Mouse (Mus musculus): ENCODE data around the gene Nlgn1.
A peak's percentile ranks its signal among the peaks of the same experiment; 100 is the strongest.

The Nlgn1 gene

DNA sequence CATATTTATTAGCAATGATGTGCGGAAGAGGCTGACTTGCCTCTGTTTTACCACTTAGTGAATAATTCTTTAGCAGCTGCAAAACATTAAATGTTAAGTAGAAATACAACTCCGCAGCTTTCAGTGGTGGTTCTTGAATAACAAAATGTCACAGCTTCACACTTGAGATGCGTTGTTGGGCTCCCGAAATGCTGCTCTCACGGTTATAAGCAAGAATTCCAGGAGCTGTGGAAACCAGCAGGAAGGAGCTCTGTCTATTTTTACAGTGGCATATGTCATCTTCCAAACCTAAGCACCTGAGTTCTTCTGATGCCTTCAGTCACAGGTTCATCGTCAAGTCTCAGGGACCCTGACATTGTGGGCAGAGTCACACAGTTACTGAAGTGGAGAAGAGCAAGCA, 556.8 kb downstream of the Nlgn1 start:
- no peak for DNase-seq

DNA sequence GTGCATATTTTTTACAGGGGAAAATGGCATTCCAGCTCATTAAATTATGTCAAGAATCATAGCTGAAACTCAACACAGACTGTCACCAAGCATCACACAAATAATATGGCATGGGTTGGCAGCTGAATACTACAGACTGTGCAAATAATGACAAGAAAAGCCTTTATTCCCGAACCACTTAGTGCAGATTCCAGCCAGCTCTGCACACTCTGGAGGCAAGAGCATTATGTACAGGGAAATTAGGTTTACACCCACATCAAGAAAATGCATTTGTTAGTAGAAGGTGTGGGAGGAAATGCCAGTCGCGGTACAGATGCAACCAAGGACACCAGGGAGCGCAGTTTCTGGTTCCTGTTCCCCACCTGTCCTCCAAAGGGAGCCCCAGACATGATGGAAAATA, 558.4 kb downstream of the Nlgn1 start:
- no peak for DNase-seq

DNA sequence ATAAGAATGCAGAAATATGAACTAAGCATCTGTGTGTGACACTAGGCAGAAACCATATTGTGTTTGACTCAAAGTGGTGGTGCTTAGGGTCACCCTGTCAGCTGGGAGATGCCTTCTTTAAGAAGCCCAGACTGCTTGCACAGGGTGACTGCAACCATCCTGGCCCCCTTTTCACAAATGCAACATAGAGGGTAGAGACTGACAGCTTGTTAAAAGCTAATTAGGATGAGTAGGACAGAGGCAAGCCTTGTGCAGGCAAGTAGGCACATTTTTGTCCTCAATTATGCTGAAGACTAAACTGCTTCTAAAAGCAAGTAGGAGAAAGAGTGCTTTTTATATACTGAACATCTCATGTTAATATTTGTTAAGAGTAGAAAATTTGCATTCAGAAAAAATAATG, 558.8 kb downstream of the Nlgn1 start:
- no peak for DNase-seq

DNA sequence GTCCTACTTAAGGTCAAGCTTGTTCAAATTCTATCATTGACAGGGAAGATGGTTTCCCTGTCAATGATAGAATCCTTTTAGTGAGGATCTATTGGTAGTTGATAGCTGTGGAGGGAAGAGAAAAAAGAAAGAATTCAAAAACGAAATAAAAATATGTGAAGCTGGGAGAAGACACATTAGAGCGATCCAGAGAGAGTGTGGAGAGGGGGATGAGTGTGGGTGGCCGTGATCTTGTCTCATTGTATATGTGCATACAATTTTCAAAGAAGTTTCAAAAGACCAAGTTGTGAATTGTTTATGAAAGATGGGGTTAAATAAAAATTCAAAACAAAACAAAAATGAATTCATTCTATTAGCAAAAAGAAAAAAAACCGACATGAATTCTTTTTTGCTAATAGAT, 568.6 kb downstream of the Nlgn1 start:
- no peak for DNase-seq

DNA sequence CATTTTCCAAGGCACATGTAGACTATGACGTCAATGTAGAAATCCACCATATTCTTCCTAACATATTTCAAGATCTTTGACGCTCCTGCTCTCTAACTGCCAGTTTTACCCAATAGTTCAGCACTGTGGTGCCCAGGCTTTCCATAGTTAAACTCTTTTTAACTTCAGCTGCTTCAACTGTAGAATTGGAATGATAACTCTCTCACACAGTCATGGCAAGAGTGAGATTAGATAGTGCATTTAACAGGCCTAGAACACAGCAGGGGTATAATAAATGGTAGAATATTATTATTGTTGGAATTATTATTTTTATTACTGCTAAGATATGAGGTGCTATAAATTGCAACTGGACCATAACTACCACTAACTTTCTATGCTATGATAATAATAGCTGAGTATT, 574.4 kb downstream of the Nlgn1 start:
- no peak for DNase-seq

DNA sequence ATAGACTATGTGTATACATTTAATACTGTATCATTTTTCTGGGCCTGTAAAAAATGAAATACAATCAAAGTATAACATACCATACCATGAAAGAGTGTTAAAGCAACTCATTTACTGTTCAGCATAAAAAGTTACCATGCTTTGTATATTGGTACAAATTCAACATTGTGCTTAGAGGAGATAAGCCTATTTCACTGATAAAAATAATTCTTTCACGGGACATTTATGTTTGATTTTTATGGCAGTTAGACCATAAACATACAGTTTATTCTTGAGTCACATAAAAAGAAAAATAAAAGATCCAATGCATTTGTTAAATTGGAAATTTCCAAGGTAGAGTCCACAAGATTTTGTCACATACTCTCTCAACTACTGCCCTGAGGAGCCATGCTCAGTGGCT, 608.1 kb downstream of the Nlgn1 start:
- DNase-seq = no peak

DNA sequence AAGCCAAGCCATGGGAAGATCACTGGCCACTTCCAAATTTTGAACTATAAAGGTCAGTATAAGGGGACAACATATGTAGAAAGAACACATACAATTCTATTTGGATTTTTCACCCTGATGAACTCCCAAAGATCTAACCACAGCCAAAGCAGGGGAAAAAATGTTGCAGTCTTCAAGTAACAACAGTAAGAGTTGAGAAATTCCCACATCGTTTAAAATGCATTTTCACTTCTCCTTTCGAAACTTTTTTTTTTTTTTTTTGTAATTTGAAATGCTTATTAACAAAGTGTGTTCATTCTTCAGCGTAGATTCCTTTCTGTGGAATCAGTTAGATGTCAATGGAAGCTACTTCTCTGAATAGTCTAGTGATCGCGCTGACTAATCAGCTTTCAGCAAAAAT, 610.8 kb downstream of the Nlgn1 start:
- DNase-seq = no peak

DNA sequence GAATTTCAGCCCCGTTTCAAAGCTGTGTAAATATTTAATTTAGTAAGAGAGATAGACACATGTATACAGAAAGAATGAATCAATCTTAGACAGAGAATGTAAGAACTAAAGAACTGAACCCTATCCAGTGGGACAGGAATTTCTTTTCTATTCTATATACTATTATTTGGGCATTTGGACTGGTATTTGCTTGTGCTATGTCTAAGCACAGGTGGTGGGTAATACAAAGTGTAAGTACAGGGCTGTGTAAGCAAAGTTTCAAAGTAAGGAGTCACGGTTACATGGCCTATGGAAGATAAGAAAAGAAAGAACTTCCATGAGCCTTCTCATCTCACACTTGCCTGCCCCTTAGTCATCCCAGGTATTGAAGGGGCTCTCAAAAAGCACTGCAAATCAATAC, 624.9 kb downstream of the Nlgn1 start:
- no peak for DNase-seq

DNA sequence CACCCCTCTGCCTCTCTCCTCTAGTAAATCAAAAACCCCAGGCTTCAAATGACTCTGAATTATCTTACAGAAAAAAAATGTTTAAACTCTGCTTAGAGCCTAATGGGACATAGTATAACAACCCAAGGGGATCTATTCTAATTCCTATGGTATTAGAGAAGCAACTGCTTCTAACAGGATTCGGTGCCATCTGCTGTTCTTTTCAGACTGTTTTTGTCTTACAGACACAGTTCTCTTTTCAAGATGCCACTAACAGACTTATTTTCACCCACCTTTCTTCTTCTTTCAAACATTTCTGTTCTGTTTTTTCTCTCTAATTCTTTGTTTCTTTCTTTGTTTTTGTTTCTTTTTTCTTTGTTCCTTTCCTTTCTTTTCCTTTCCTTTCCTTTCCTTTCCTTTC, 635.0 kb downstream of the Nlgn1 start:
- no peak for DNase-seq

DNA sequence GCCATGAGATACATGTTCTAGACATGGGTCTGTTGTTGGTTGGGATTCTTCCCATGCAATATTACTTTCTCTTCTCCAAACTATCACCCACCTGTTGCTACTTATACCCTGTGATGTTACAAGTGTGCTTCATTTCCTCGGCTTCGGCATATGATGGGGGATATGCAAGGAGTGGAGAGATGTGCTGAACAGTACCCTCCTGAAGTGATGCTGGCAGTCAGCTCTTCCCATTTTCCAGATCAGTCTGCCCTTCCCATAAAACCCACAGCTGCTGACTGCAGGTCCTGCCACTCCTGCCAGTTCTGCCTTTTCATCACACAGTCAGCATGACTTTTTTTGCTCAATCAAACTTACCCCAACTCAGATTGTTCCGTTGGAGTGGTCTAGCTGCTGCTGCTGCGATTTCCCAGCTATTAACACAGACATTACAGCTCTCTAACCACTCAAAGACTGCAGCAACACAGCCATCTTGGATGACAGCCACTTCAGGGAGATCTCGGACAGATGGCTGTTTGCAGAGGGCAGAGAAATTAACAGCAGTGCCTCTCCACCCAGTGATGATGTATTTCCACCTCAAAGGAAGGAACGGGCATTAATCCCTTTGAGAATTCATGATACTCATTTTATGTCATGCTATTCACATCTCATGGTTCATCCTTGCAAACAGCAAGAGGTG, 643.3 kb downstream of the Nlgn1 start:
- DNase-seq = peak; percentile 72

DNA sequence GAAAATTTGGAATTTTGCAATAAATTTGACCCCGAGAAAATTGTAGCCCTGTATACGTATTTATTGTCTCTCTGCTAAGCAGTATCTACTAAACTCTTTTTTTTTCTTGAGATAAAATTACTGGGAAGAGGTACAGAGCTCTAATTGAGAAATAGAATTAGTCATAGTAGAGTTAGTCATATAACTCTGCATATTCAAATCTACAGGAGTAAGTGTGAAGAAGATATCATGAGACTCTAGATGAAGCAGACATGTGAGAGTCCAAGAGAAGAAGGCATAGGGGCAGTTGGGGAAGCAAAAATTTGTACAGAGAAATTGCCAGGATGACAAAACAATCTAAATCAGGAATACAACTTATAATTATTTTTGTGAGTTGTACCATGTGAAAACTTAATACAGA, 648.6 kb downstream of the Nlgn1 start:
- no peak for DNase-seq

DNA sequence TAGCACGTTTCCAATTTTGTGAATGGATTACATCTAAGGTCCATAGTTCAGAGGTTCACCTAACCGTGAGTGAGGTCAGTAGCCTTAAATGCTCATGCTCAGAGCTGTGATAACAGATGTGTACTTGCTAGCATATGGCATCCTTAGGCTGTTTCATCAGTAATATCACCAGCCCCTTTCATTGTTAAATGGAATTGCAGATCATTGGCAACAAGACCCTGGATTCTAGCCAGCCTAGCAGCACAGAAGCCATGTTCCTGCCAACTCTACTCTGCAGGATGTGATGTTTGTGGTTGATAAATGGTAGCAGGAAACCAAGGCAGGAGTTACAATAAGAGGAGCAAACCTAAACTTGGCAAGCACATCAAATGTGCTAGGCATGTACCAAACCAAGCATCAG, 652.9 kb downstream of the Nlgn1 start:
- DNase-seq = peak; percentile 34

DNA sequence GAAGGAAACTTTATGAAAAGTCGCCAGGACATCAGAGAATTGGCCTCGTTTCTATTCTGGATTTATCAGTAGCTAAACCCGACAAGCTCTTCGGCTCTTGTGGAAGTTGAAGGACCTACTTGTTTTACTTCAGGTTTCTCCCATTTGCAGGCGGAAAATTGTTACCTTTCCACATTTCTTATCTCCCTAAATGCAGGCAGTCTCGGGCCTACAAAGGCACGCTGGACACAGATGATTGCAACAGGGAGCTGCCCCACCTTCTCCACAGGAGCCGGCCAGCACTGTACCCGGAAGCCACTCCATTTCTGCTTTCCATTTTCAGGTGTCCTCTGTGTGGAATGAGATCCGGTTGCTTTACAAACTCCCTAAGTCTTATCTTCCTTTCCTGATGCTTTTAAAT, 656.4 kb downstream of the Nlgn1 start:
- DNase-seq = no peak

DNA sequence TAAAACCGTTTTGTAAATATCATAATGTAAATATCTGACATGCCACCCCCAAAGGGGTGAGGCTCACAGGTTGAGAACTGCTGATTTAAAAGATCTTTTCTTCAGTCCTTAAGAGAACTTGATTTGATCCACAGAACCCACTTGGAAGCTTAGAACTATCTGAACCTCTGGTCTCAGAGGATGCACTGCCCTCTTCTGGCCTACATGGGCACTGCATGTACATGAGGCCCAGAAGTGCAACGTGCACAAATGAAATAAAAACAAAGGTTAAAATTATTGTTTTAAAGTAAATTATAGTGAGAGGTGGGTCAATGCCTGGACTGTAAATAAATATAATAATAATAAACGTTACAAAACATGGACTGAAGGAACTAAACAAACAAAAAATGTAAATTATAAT, 657.2 kb downstream of the Nlgn1 start:
- no peak for DNase-seq

DNA sequence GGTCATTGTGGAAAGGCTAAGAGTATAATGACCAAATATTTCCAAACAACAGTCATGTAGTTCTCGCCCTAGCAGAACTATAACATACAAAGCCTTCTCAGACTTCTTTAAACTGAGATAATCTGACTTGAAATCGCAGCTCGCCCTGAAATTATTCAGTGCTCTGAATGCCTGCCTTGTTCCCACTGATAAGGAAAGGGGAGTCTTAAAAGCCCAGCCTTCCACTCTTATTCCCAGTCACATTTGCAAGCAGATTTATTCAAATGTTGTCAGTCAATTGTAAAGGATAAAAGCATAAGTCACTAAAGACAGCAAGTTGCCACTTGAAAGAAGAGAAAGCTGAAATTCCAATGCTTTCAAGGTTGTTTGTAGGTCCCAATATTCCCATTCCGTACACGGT, 658.9 kb downstream of the Nlgn1 start:
- no peak for DNase-seq

DNA sequence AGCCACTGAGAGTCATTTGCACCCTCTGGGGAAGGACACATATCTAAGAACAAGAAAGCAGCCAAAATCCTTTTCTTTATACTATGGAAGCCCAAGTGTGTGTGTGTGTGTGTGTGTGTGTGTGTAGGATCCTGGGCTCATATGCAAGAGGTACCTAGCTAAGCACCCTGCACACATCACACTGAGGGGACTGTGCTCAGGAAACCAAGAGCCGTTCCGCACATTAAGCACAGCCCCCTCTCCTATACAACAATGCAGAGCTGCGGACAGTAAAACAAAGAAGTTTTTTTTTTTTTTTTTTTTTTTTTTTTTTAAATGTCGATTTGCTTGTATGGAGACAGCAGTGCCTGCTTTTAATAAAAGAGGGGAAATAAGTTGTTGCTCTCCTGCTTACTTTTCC, 659.5 kb downstream of the Nlgn1 start:
- no peak for DNase-seq

DNA sequence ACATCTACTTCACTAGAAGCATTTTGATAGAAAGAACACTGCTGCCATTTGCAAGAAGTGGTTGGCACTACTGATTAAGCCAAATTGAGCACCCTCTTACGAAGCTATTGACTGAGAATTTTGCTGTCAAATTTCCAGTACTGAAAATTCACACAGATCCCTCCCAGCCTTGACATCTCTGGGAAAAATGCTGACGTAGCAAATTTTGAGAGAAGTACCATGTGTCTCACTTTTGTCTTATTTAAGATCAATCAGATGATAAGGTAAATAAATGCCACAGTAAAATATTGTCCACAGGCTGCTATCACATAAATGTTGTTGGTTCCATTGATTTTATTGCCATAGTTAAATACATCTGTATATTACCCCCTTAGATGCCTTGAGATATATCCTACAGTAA, 668.8 kb downstream of the Nlgn1 start:
- DNase-seq = no peak

DNA sequence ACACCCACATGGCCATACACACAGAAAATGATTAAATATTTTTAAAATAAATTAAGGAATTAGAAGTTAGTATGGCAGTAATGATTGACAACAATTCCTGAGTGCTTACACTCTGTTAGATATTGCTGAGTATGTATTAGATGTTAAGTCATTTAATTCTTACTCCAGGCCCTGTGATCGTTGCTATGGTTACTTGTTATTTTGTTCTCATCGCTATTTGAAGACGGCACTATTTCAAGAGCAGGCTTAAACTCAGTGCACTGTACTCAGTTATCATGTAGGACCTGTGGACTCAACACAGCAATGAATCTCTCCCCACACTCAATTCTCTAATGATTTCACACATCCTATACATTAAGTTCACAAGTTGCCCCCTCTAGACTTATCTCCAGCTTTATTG, 672.0 kb downstream of the Nlgn1 start:
- DNase-seq = no peak

DNA sequence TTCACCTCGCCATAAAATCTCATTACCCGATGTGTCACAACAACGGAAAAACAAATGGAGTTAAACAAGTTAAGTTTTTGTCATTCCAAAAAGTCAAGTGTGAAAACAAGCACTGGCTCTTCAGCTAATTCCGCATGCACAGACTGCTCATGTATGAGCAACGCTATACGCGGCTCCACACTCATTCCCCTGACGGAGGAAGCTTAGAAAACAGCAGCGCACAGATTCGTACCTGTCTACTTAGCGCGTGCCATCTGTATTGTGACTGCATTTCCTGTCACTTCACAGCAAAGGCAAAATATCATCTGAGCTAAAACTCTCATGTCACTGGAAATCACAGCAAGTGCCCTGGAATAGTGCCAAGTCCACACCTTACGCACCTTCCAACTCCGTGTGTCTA, 674.3 kb downstream of the Nlgn1 start:
- DNase-seq = peak; percentile 36

DNA sequence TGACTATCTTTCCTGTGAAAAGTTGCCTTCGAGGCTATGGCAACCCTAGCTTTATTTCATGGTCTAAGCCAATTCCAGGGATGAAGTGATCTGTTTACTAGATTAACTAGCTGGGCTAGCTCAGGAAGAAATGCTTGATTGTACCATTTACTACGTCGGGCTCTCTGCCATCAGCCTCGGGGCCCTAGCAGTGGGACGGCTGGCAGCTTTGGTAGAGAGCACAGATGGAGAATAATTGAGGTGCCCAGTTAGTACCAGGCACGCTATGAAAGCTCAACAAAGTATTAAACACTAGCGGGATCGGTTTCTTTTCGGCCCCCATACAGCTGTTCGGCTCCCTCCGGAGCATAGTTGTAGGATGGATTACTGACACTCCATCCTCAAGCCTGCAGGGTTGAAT, 675.2 kb downstream of the Nlgn1 start:
- DNase-seq = peak; percentile 85

DNA sequence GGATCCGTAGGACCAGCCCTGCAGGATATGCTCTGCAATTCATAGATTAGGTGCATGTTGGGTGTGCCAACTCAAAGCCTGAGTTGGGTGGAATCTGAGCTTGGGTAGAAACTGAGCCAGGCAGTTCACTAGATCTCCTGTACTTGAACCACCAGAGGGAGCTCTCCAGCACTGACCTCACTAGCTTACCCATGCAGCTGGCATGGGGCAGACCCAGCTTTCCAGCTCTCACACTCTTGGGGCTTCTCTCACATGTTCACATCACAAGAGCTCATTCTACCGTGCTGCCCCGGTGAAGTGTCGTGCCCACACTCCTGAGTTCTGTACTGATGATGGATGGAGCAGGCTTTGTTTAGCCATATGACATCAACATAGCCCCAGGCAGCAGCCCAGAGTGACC, 679.2 kb downstream of the Nlgn1 start:
- peak; percentile 27 for DNase-seq

DNA sequence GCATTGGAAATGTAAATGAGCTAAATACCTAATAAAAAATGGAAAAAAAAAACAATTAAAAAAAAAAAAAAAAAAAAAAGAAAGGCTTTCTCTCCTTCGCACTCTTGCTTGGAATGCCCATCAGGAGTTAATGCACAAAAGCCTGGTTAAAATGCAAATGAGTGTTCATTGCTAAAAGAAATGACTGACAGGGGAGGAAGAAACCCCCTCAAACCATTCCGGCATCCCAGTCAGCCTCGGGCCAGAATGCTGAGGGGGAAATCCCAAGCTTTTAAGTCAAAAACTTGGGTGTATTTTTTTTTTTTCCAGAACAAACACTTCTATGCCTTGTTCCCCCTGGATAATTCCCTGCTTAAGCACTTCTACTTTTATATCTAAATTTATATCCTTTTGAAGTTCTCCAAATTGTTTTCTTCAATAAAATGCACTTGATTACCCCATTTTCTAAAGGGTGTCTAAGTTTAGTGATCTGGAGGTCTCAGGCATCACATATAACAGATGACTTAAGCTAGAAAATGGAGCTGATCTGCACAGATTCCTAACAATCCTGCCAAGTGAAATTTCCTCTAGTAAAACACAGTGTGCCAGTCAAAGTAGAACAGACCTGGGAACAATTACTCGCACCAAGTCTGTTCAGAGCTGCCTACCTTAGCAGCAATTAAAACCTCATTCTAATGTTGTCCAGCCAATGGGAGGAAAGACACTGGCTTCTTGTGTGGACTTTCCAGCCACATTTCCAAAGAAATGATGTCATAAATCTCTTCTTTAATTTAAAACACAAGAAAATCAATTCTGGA, 686.2 kb downstream of the Nlgn1 start:
- no peak for DNase-seq

DNA sequence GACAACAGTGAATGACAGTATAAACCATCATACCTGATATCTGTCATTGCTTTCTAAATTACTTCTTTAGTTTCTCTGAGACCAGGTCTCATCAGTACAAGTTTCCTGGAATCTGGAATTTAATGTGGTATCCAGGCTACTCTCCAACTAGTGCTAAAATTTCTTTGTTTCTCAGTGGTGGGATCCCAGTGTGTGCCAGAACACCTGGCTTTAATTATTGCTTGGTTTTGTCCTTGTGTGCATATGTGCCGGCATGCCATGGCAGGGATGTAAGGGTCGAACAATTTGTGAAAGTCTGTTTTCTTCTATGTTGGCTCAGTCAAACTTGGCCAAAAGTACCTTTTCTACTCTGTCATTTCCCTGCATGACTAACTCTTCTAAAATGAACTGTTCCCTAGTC, 703.1 kb downstream of the Nlgn1 start:
- DNase-seq = no peak

DNA sequence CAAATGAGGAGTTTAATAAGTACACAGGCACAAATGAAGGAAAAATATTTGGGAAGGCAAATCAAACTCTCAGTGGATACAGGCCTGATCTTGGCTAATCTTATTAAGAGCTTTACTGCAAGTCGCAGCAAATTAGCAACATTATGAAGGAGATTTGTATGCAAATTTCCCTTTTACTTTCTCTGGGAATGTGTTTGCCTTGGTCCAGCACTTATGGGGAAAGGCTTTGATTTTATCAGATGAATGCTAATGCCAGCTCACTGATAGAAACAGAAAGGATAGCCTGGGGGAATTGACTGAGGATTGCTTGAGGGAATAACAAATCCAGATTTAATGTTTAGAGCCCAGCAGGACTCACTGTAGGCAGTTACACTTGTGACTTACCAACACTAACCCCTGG, 725.7 kb downstream of the Nlgn1 start:
- DNase-seq = no peak

DNA sequence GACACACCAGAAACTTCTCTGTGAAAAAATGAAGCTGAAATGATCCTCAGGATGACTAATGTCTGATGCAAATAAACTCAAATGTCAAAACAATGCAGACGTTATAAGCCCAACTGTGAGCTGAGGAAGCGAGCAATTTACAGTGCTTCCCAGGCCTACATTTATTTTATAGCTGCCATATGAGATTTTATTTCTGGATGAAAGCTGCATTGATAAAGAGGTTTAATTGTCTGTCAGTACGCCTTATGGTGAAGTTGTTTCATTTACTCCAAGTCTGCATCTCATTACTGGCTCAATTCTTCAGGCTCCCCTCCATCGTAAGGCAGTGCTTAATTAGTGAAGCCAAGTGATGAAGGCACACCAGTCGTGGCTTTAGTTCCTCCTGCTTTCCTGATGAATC, 734.7 kb downstream of the Nlgn1 start:
- no peak for DNase-seq
